Mouse (Mus musculus) central nervous system, embryonic 11.5 days (tissue): ENCODE results near the gene Nphs1. TPM values are rescaled to one million over a fixed set of nuclear protein-coding genes. Genes with fewer than 3 reads are reported as not detected.

Experiments used
- polyA plus RNA-seq: library from polyadenylated mRNA; depleted of rRNA; stranded (reverse); fragments of >200 nt; gene quantifications from 2 replicates; pipeline ENCODE4 v1.2.3, GENCODE M21; 2012; rRNA removed

Nphs1 gene
- 3.7 and 4.4 TPM in 2 replicates for polyA plus RNA-seq

DNA sequence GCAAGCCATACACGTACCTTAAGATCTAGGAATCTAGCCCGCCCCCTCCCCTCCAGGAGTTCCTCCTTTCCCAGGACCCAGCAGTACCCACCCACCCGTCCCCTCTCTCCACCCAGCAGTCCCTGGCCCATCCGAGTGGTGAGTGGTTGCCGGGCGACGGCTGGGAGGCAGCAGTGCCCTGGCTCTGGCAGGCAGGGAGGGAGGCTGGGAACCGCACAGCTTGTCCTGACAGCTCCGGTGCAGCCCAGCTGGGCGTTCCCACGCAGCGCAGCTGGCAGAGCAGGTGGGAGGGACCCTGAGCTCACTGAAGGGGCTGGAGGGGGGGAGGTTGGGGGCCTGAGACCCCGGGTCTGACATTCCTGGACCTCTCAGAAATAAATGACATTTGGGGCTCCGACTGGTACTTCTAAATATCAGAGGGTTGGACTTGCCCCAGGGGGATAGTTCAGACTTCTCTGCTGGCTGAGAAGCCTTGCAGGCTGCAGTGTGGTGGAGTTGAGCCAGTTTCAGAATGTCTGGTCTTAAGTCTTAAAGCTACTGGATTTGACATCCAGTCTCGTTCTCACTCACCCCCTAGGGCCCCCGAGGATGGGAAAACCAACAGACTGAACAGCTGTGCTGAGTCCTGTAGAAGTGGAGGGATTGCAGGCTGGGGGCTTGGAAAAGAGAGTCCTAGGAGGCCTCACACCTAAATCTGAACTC, at the start of gene Nphs1, which contains the start of gene Kirrel2:
Gene Nphs1 (plus strand): TSS at position 687 of the 702 bp plus-strand sequence.
Gene Kirrel2 (minus strand): TSS at position 62 of the 702 bp plus-strand sequence.

DNA sequence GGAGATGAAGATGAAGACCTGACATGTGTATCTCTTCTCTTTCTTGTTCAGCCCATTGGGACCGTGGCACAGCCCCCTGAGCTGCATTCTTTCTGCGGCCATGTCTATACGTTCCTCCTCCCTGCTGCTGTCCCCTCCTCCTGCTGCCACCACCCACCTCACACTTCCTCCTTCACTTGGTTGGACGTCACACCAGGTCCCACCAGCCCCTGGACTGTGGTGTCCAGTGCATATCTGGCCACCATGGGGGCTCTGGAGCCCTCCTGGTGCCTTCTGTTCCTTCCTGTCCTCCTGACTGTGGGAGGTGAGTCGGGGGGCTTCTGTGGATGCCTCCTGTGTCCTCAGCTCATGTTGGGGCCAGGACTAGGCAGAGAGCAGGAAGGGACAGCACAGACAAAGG, 44.5 kb upstream of the Nphs1 start, which contains the start of gene Tyrobp:
Gene Tyrobp (plus strand): TSS at position 165 of the 400 bp plus-strand sequence.

GRCm38 (mm10) chr7:30419561-30420499, 38.3 kb upstream of the Nphs1 start, which contains the start of gene Hcst:
Gene Hcst (minus strand): TSS chr7:30419854.

GRCm38 (mm10) chr7:30421175-30421889, 36.8 kb upstream of the Nphs1 start, which contains the start of gene Nfkbid:
Gene Nfkbid (plus strand): TSS chr7:30421732.

DNA sequence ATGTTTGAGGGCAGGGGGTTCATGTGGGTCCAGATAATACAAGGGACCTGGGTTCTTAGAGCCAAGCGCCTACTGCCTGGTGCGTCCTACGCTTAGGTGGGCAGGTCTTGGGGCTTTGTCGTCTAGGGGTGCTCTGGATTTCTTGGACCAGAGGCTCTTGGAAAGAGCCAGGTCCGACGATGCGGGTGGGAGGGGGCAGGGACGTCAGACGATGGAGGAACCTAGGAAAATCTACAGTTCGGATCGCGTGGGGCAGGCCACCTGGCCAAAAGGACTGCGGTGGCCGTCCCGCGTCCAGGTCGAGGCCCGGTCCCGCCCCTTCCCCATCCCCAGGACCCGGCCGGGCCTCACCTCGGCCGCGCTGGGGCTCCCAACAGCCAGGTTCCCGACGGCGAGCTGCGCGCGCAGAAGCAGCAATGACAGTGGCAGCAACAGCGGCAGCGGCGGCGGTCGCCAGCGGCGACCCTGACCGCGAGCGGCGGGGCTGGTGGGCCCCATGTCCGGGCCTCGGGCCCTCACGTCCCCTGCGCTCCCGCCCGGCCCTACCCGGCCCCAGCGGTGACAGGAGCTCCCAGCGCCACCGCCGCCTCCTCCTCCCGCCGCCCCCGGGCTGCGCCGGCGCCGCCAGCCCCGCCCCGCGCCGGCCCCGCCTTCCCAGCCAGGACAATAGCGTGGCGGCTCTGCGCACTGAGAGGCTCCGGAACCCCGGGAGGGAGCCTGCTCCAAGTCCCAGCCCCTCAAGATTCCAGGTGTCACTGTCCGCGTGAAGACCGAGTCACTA, 13.0 kb upstream of the Nphs1 start, which contains the start of gene Aplp1:
Gene Aplp1 (minus strand): TSS at position 565 of the 781 bp plus-strand sequence.

DNA sequence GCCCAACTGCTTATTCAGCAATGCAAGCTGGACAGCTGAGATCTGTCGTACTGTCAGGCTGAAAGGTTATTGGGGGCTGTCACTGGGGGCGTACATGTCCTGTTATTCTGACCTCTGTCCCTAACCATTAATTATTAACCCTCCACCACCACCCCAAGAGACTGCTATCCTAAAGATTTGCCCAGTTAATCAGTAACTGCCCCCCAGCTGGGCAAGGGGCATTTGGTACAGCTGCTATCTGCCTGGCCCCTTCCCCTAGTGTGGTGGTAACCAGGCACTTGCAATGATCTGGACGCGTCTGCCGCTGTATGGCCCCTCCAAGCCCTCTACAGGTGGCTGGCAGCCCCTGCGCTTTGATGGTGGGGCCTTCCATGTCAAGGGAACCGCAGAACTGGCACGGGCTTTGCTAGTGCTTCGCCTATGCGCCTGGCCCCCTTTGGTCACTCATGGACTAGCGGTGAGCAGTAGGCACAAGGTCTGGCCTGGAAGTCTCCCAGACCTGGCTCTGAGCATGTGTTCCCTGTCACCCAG, 35.4 kb downstream of the Nphs1 start, which contains the start of gene Prodh2:
Gene Prodh2 (plus strand): TSS at position 222 of the 531 bp plus-strand sequence.

DNA sequence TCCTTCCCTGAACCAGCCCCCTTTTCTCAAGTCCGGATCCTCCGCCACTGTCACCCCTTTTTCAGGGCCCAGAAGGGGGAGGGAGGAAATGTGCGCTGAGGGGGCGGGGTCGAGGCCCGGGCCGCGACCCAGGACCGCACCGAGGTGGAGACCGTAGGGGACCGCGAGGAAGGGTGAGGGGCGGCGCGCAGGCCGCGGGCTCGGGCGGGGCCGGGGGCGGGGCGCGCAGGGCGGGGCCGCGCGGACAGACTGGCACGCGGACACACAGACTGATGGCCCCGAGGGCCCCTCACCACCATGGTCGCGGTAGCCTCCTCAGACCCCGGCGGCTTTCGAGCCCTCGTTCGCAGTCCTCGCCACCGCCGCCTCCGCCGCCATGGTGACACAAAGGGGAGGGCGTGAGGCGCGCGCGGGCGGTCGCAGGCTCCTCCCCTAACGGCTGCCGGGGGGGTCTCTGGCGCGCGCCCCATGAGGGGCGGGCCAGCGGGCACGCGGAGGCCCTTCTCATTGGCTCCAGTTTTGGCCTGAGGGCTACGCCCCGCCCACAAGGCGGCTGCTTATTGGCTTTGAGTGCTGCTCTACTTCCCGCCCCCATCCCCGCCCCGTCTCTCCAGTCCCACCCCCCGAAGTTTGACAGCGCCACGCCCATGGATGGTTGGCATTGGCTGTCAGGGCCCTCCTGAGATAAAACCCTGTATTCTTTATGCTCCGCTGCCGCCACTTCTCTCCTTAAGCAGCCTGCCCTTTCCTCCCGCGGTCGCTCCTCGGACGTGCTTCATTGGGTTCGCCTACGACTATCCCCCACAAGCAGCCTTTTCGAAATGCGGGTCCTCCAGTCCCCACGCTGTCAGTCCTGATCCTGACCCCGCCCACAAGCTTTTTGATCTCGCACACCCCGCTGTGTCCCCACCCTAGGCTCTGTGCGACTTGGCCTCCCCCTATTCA, 76.8 kb downstream of the Nphs1 start, which contains the start of gene Arhgap33:
Gene Arhgap33 (minus strand): TSS at position 428 of the 945 bp plus-strand sequence.

Other genes starting within 250 kb of the Nphs1 start
- 204 and 223 TPM in 2 replicates for gene Polr2i, start 226.4 kb upstream of the Nphs1 start, polyA plus RNA-seq
- gene Tbcb, start 226.0 kb upstream of the Nphs1 start, polyA plus RNA-seq = 133 and 198 TPM in 2 replicates
- gene Ovol3, start 222.6 kb upstream of the Nphs1 start, polyA plus RNA-seq = 0.19 and 0.27 TPM in 2 replicates
- gene Thap8, start 178.2 kb upstream of the Nphs1 start, polyA plus RNA-seq = 0.06 and 0.26 TPM in 2 replicates
- gene Wdr62, start 177.9 kb upstream of the Nphs1 start, polyA plus RNA-seq = 22.8 and 26.3 TPM in 2 replicates
- 115 and 137 TPM in 2 replicates for gene Clip3, start 166.6 kb upstream of the Nphs1 start, polyA plus RNA-seq
- gene Alkbh6, start 149.6 kb upstream of the Nphs1 start, polyA plus RNA-seq = 61.7 and 90.9 TPM in 2 replicates
- gene Syne4, start 143.5 kb upstream of the Nphs1 start, polyA plus RNA-seq = 42.4 and 63.7 TPM in 2 replicates
- gene E130208F15Rik, start 136.6 kb upstream of the Nphs1 start, polyA plus RNA-seq = 0.65 and 0.78 TPM in 2 replicates
- 19.6 and 19.7 TPM in 2 replicates for gene Sdhaf1, start 134.4 kb upstream of the Nphs1 start, polyA plus RNA-seq
- 7.0 and 10.9 TPM in 2 replicates for gene Lrfn3, start 95.5 kb upstream of the Nphs1 start, polyA plus RNA-seq
- 17.2 and 25.2 TPM in 2 replicates for gene Tyrobp, start 44.6 kb upstream of the Nphs1 start, polyA plus RNA-seq
- 0.16 and 0.40 TPM in 2 replicates for gene Hcst, start 38.5 kb upstream of the Nphs1 start, polyA plus RNA-seq
- 1.8 and 2.1 TPM in 2 replicates for gene Nfkbid, start 36.6 kb upstream of the Nphs1 start, polyA plus RNA-seq
- 102 and 109 TPM in 2 replicates for gene Aplp1, start 12.8 kb upstream of the Nphs1 start, polyA plus RNA-seq
- 3.6 and 3.9 TPM in 2 replicates for gene Kirrel2, start 625 bp upstream of the Nphs1 start, polyA plus RNA-seq
- 0.82 and 3.3 TPM in 2 replicates for gene Prodh2, start 35.3 kb downstream of the Nphs1 start, polyA plus RNA-seq
- gene Arhgap33, start 76.7 kb downstream of the Nphs1 start, polyA plus RNA-seq = 102 and 119 TPM in 2 replicates
- gene Hspb6, start 93.9 kb downstream of the Nphs1 start, polyA plus RNA-seq = 6.4 and 6.8 TPM in 2 replicates
- 22.3 and 28.9 TPM in 2 replicates for gene Proser3, start 94.0 kb downstream of the Nphs1 start, polyA plus RNA-seq
- gene Lin37, start 101.5 kb downstream of the Nphs1 start, polyA plus RNA-seq = 35.8 and 38.5 TPM in 2 replicates
- 57.5 and 77.8 TPM in 2 replicates for gene U2af1l4, start 105.0 kb downstream of the Nphs1 start, polyA plus RNA-seq
- gene Gm49396, start 105.0 kb downstream of the Nphs1 start, polyA plus RNA-seq = 5.6 and 6.0 TPM in 2 replicates
- gene Psenen, start 105.3 kb downstream of the Nphs1 start, polyA plus RNA-seq = 98.4 and 114 TPM in 2 replicates
- 5.5 and 9.1 TPM in 2 replicates for gene Igflr1, start 107.1 kb downstream of the Nphs1 start, polyA plus RNA-seq
- 55.4 and 66.3 TPM in 2 replicates for gene Kmt2b, start 130.4 kb downstream of the Nphs1 start, polyA plus RNA-seq
- gene Zbtb32, start 140.6 kb downstream of the Nphs1 start, polyA plus RNA-seq = 0.20 and 0.45 TPM in 2 replicates
- 1.9 and 4.0 TPM in 2 replicates for gene Upk1a, start 154.5 kb downstream of the Nphs1 start, polyA plus RNA-seq
- 789 and 842 TPM in 2 replicates for gene Cox6b1, start 167.8 kb downstream of the Nphs1 start, polyA plus RNA-seq
- 0.07 and 0.18 TPM in 2 replicates for gene Etv2, start 177.5 kb downstream of the Nphs1 start, polyA plus RNA-seq
- 68.3 and 129 TPM in 2 replicates for gene Rbm42, start 192.0 kb downstream of the Nphs1 start, polyA plus RNA-seq
- gene Haus5, start 206.7 kb downstream of the Nphs1 start, polyA plus RNA-seq = 50.6 and 72.4 TPM in 2 replicates
- gene Pmis2, start 213.3 kb downstream of the Nphs1 start, polyA plus RNA-seq = not detected in 2 replicates
- gene 2200002J24Rik, start 240.6 kb downstream of the Nphs1 start, polyA plus RNA-seq = not detected in 2 replicates